Mouse (Mus musculus): ENCODE data around the gene Agpat1.

The Agpat1 gene

DNA sequence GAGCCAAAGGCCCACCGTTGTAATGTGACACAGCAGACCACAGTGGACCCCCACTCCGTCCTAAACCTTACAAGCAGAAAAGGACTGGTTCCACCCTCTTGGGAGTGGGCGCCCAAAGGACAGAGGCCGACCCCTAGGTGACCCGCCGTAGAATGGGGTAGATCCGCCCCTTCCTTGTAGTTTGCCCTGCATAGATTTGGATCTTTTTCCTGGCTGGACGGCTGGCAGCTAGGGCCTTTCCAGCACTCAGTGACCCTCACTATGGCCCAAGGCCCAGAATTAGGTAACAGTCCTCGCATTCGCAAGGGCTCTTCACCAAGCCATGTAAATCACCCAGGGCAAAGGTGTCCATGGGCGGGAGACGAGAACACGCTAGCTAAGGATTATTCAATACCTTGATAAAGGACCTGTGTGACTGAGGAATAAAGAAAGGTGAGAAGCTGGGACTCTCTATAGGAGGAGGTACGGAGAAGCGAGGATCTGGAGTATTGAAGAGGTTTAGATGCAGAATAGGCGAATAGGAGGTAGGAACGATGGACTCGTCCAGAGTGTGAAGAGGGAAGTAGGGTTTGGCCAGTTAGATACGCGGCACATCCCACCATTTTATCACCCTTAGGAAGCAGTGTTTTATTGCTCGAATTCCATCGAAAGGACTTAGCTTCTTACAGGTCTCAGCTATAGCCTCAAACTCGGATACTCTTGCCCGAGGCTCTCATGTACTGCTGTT is 612 bp downstream of the Agpat1 start:
- no peak for DNase-seq (ENCODE audit: extremely low spot score)

DNA sequence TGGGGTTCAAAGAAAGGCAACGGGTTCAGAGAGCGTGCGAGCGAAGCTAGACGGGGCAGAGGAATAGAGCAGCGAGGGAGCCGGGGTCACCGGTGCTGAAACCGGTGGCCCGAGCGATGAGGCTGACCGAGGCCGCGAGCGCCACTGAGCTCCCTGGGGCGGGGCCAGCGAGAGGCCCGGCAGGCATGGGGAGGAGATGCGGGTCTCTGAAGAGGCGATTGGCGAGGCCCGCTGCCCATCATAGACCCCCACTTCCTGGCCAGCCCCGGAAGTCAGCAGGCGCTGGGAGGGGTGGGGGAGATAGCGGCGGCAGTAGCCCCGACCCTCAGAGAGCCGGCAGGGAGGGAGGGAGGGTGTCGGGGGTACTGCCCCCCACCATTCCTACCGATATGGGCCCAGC is 1.5 kb downstream of the Agpat1 start:
- peak; percentile 94 for DNase-seq (ENCODE audit: extremely low spot score)

DNA sequence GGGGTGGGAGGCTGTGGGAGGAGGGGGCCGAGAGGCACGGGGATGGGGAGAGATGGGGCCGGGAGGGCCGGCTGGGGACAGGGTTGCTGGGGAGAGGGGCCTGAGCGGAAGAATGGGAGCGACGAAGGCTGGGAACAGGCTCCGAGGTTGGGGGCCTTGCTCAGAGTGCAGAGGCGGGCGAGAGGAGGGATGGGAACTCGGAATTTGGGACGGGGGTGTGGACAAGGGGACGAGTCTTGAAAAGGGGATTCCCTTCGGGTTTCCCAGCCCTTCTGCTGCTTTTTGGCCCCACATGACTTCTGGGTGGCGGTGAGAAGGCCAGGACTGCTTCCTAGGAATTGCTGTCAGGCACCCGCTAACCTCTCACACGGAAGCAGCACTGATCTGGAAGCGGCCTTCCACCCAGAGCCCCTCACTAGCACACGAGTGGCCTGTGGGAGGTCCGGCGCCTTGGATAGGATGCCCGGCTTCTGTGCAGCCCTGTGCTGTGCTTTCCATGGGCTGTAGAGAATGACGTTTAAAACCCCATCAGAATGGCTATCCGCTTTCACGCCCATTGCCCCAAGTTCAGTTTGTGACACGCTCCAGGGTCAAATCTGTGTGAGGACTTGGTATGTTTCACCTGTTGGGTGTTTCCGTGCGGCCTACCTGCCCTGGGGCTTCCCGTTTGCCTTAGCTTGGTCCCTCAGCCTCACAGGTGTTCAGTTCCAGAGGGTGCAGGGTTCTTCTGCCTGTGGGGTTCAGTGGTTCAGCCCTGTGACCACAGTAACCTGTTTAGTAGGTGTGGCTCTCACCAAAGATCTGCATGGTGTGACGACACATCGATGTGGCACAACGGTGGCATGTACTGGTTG is 2.4 kb downstream of the Agpat1 start:
- no peak for DNase-seq (ENCODE audit: extremely low spot score)

DNA sequence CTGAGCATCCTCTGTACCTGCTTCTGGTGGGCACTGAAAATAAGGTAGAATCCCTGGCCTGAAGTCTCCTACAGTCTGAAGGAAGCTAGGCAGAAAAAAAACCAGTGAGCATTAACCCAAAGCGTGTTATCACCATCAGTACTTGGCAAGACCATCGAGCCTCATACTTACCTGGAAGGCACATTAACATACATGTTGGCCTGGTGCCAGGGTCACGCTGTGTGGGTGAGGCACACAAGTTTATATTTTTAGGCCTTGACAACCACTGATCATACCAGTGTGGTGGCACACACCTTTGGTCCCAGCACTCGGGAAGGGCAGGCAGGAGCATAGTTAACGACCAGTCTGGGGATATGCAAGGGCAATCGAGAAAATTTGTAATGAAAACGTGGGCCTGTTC is 3.9 kb downstream of the Agpat1 start:
- DNase-seq (ENCODE audit: extremely low spot score): no peak

DNA sequence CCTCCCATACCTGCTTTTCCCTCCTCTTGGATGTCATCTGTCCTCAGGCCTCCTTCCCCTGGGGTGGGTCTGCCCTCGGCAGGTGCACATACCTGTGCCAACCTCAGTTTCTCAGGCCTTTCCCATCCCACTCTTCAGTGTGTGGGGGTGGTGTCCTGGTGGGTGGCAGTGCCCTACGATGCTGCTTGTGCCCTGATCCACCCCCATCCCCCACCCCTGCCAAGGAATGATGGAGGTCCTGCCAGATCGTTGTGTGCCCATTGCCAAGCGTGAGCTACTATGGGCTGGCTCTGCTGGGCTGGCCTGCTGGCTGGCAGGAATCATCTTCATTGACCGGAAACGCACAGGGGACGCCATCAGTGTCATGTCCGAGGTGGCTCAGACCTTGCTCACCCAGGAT is 7.0 kb downstream of the Agpat1 start:
- DNase-seq (ENCODE audit: extremely low spot score): no peak

- DNase-seq (ENCODE audit: extremely low spot score): no peak
These were observed 9.1 kb downstream of the Agpat1 start for GRCm38 (mm10) chr17:34613054-34613645.

GRCm38 (mm10) chr17:34613830-34614229 is 9.8 kb downstream of the Agpat1 start:
- DNase-seq (ENCODE audit: extremely low spot score): no peak

GRCm38 (mm10) chr17:34615871-34616270 is 11.8 kb downstream of the Agpat1 start, which contains the start of gene Egfl8:
Gene Egfl8 (minus strand): TSS chr17:34615971.
- DNase-seq (ENCODE audit: extremely low spot score): no peak

DNA sequence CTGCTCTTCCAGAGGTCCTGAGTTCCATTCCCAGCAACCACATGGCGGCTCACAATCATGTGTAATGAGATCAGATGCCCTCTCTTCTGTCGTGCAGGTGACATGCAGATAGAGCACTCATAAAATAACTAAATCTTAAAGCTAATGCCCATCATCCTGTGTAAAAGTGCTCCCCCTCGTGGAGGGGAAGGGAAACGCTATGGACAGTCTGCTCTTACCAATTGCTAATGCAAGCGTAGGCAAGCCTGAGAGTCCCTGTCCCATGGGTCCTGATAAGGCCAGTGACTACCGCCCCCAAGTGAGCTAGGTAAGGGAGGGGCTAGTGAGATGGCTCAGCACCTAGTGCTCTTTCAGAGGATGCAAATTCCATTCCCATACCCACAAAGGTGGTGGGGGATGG is 14.9 kb downstream of the Agpat1 start:
- DNase-seq (ENCODE audit: extremely low spot score): peak; percentile 63

DNA sequence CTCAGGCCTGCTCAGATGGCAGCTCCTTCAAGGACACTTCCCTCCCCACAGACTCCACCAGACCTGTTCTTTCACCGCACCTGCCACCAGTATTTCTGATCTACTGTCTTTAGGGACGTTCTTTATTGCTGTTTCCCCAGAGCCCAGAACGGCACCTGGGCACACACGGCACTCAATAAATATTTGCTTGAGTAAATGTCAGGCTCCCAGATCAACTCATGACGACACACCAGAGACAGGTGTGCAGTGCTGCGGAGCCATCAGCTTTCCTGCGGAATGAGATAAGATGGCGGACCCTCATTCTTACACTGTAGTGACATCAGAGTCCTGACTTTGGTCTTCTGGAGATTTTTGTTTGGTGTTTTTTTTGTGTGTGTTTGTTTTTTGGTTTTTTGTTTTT is 16.9 kb downstream of the Agpat1 start:
- DNase-seq (ENCODE audit: extremely low spot score): no peak

DNA sequence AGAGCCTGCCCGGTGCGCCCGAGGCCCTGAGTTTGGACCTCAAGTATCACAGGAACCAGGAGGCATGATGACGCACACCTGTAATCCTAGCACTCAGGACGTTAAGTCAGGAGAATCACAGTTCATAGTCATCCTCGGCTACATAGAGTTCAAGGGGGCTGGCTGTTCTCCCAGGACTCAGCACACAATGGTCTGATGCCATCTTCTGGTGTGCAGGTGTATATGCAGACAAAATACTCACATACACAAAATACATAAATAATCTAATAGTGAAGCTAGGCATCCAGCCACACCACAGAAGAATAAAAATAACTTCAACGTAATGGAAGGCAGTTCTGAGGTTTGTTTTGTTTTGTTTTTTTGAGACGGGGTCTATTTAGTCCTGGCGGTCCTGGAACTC is 19.1 kb downstream of the Agpat1 start:
- no peak for DNase-seq (ENCODE audit: extremely low spot score)

GRCm38 (mm10) chr17:34624981-34625380 is 20.9 kb downstream of the Agpat1 start:
- no peak for DNase-seq (ENCODE audit: extremely low spot score)

DNA sequence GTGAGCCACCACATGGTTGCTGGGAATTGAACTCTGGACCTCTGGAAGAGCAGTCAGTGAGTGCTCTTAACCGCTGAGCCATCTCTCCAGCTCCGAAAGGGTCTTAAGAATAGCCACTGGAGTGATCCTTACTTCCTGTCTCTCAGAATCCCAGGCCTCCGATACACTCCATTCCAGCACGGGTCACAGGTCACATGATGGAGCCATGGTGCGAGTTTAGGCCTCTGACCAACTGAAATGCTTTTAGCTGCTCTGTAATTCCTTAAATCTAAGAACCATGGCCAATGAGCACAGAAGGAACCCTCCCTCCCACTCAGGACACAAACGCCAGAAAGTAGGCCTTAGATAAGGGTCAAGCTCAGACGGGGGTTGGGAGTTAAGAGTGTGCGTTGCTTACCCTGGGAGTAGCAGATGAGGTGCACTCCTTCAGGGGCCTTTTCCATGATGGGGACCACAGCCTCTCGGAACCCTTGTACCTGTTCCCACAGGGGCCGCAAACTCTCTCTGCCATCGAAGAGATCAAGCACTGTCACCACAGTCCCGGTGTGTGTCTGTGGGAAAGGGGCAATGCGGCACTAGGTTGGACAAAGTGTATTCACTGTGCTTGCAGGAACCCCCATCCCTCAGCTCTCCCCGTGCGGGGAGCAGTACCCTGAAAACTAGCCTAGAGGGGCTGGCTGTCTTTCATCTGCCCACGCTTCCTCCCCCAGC is 22.2 kb downstream of the Agpat1 start:
- no peak for DNase-seq (ENCODE audit: extremely low spot score)

GRCm38 (mm10) chr17:34626773-34627092 is 22.7 kb downstream of the Agpat1 start:
- DNase-seq (ENCODE audit: extremely low spot score): peak; percentile 51

DNA sequence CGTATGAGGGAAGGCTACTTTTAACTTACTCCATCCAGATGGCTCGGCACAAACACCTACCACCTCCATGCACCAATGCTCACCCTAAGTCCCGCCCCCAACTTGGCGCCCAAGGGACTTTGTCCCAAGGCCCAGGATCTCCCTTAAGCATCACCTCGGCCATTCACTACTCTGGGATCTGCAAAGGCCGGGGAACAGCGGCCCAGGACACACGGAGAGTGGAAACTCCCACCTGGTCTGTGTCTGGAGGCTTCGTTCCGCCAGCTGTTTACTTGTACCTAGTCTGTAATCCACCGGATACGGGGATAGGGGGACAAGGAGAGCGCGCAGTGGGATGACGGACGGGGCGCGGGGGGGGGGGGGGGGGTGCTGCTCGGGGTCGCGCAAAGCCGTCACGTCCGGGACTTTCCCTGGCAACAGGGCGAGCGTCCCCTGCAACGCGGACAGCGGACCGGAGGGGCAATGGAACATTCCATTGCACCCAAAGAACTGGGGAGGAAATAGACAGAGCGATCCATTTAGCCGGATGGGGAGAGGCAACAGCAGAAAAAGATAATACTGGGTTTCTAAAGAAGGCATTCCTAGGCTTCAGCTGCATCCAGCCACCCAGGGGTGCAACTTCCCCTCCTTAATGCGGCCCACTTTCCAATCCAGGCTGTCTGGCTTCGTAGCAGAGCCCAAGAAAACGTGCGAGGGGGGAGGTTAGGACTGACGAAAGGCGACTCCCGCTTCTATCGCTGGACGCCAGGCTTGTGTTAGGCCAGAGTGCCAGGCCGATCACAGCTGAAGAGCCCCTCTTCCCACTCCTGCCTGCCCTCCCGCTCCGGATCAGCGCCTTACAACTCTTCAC is 23.3 kb downstream of the Agpat1 start:
- peak; percentile 92 for DNase-seq (ENCODE audit: extremely low spot score)

- DNase-seq (ENCODE audit: extremely low spot score): no peak
These were observed 24.0 kb downstream of the Agpat1 start, which contains the start of gene Ppt2 for GRCm38 (mm10) chr17:34627943-34628643. Gene Ppt2 (minus strand): TSS chr17:34628510.

DNA sequence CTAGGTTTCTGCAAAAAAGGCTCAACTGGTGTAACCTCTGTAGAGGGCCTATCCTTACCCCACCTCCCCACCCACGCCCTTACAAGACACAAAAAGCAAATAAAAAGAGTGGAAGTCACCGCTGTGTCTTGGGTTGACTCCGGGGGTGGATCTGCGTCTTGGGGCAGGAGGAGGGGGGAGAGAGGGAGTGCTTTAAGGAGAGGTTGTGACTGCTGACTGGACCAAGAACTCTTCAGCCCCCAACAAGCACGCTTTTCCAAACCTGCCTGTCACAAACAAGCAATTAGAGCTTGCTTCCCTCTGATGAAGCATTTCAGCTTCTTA is 24.5 kb downstream of the Agpat1 start:
- no peak for DNase-seq (ENCODE audit: extremely low spot score)

GRCm38 (mm10) chr17:34629221-34629751 is 25.2 kb downstream of the Agpat1 start, which contains the start of gene Prrt1:
Gene Prrt1 (plus strand): TSS chr17:34629533.
- peak; percentile 41 for DNase-seq (ENCODE audit: extremely low spot score)

- DNase-seq (ENCODE audit: extremely low spot score): no peak
These were observed 25.9 kb downstream of the Agpat1 start for GRCm38 (mm10) chr17:34629796-34630603.

All from embryo, embryonic 9.5 days (tissue).